Mouse (Mus musculus) erythroblast, embryonic 14.5 days (primary cell): Measurements from ENCODE around the gene Mrpl57. TPM values are rescaled to one million over a fixed set of nuclear protein-coding genes. Genes with fewer than 3 reads are reported as not detected.
"Not testable (repeated sequence)": the region's sequence is repeated elsewhere in the genome, so short reads cannot be mapped to it uniquely, and the experiment has no call there.

ENCODE experiments used
- H3K27me3 ChIP-seq: 2 replicates; pipeline ENCODE4 v1.6.1; 2012; ENCODE audit warnings: inconsistent platforms; ENCODE audit not compliant: control insufficient read depth
- H3K36me3 ChIP-seq: 2 replicates; pipeline ENCODE4 v1.6.1; 2012; ENCODE audit warnings: mild to moderate bottlenecking, inconsistent platforms; ENCODE audit not compliant: control insufficient read depth
- H3K4me1 ChIP-seq: 2 replicates; pipeline ENCODE4 v1.6.1; 2012; ENCODE audit warnings: inconsistent platforms; ENCODE audit not compliant: control insufficient read depth
- H3K4me3 ChIP-seq: replicated peaks from 2 replicates; pipeline ENCODE3; 2012; ENCODE audit warnings: moderate library complexity, mild to moderate bottlenecking, inconsistent platforms
- H3K9me3 ChIP-seq: 2 replicates; pipeline ENCODE4 v1.6.1; 2012; ENCODE audit warnings: low read length, inconsistent platforms, mixed read lengths; ENCODE audit not compliant: control insufficient read depth
- GATA1 ChIP-seq: IDR thresholded peaks from 2 replicates; pipeline ENCODE4 v1.6.1; 2012; ENCODE audit warnings: low read length, inconsistent platforms, mixed read lengths
- TAL1 ChIP-seq: IDR thresholded peaks from 3 replicates; pipeline ENCODE4 v1.6.1; 2012; ENCODE audit warnings: low read length, inconsistent platforms, mixed read lengths
- polyA plus RNA-seq: library from polyadenylated mRNA; stranded (reverse); fragments of >175 nt; gene quantifications from 2 replicates; pipeline ENCODE4 v1.2.3, GENCODE M21; 2012

Mrpl57 gene
- polyA plus RNA-seq, 1 experiment = 75.2 TPM

DNA sequence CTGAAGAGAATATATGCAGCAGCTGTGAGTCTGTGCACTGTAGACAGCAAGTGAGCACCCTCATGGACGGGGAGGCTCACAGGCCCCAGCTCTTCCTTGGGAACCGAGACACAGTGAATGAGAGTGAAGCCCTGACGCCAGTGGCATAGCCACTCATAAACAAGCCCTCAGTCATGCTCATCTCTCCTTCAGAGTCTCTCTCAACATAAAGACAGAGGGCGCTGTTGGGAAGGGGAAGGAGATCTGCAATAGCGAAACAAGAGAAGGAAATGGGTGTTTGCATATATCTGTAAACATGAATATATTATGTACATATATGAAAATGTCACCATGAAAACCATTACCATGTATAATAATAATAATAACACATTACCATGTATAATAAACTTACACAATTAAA is 17.5 kb upstream of the Mrpl57 start:
- TF ChIP-seq GATA1 = no peak
- no peak for TF ChIP-seq TAL1
- Histone ChIP-seq H3K4me1 (no peaks in the 10 kb centered on the region), H3K36me3 (peaks cover 98% of the 10 kb centered on the region), H3K9me3 (no peaks in the 10 kb centered on the region), H3K27me3 (no peaks in the 10 kb centered on the region), H3K4me3 (no peak overlapping the region)

DNA sequence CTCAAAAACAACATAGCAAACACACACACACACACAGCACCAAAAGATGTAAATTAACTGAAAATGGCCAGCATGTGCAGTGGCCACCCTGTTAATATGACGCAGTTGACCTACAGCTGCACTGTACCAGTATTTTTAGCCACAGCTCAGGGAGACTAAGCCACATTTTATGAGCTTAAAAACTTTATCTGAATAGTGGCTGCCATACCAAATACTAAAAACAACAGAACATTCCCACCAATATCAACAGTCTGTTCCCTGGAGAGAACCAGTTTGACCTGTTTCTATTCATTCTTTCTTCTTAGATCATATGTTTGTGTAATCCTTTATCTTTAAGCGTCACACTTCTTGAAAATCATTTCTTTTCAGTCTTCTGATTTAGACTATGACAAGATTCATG is 15.1 kb upstream of the Mrpl57 start:
- no peaks in the 10 kb centered on the region for H3K27me3 ChIP-seq
- H3K4me1 ChIP-seq = no peaks in the 10 kb centered on the region
- TF ChIP-seq TAL1 = no peak
- no peak for TF ChIP-seq GATA1
- H3K36me3 ChIP-seq = peaks cover 98% of the 10 kb centered on the region
- H3K4me3 ChIP-seq = no peak overlapping the region
- H3K9me3 ChIP-seq = no peaks in the 10 kb centered on the region

DNA sequence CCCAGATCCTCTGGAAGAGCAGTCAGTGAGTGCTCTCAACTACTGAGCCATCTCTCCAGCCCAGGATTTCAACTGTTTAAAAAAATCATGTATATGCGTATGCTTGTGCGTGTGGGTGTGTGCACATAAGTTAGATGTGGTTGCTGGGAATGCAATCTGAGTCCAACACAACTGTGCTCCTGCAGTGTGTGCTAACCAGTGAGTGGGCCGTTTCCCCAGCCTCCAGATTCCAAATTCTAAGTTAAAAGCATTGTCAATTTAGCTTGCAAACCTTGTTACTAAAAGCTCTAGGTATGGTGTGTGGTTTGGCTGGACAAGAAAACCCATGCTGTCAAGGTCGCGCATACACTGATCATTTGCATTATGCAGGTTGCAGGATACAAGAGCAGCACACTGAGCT is 14.2 kb upstream of the Mrpl57 start:
- Histone ChIP-seq H3K9me3 (no peaks in the 10 kb centered on the region), H3K4me3 (no peak overlapping the region), H3K27me3 (no peaks in the 10 kb centered on the region), H3K4me1 (no peaks in the 10 kb centered on the region), H3K36me3 (peaks cover 98% of the 10 kb centered on the region)
- TF ChIP-seq GATA1 = no peak

DNA sequence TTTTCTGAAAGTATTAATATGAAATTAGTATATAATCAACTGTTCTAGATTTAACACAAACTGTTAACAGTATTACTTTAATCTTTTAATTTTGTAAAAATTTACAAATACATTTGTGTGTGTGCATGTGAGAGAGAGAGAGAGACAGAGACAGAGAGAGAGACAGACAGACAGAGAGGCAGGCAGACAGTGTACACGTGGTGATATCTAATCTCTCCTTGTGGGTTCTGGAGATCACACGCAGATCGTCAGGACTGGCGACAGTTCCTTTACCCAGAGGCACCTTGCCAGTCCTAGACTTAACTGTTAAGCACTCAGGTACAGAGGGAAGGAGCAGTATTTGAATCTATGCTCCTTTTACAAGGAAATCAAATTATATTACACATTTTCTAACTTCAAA is 5.2 kb upstream of the Mrpl57 start:
- TF ChIP-seq GATA1 (no peak), TAL1 (no peak)
- Histone ChIP-seq H3K9me3 (no peaks in the 10 kb centered on the region), H3K36me3 (peaks cover 83% of the 10 kb centered on the region), H3K4me3 (no peak overlapping the region), H3K27me3 (no peaks in the 10 kb centered on the region), H3K4me1 (peaks cover 27% of the 10 kb centered on the region)

DNA sequence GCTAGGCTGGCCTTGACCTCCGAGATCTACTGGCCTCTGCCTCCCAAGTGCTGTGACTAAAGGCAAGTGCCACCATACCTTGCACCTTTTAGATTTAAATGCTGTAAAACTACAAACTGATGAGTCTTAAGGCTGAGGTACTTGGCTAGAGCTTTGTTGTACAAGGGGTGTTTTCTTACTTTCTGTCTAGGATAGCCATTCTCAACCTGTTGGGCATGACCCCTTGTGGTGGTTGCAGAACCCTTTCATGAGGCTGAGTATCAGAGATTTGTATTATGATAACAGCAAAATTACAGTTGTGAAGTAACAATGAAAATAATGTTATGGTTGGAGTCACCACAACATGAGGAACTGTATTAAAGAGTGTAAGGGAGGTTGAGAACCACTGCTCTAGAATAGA is 1.2 kb downstream of the Mrpl57 start:
- Histone ChIP-seq H3K27me3 (no peaks in the 10 kb centered on the region), H3K4me3 (peak overlapping the region; percentile 100), H3K9me3 (no peaks in the 10 kb centered on the region), H3K36me3 (peaks cover 52% of the 10 kb centered on the region), H3K4me1 (peaks cover 33% of the 10 kb centered on the region)
- TF ChIP-seq TAL1 (no peak), GATA1 (no peak; the same call in 1 of the 2 replicates)

DNA sequence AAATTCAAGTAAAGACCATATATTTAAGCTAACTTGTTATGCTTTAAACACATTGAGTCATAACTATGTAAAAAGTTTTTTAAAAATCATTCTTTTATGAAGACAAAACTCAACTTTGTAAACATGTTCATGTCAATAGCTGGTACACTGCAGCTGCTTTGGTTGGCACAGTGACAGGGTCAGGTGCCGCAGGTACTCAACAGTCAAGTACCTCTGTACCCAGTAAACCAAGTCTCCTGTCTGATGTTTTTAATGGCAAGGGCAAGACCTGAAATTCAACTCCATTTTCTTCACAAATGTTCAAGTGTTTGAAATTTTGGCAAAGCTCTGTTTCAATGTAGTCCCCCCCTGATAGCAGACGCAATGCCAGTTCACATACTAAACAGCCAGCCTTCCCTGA is 7.5 kb downstream of the Mrpl57 start:
- Histone ChIP-seq H3K9me3 (no peaks in the 10 kb centered on the region), H3K36me3 (peaks cover 30% of the 10 kb centered on the region), H3K4me1 (peaks cover 16% of the 10 kb centered on the region), H3K4me3 (no peak overlapping the region), H3K27me3 (no peaks in the 10 kb centered on the region)
- TF ChIP-seq GATA1 (no peak), TAL1 (no peak)

DNA sequence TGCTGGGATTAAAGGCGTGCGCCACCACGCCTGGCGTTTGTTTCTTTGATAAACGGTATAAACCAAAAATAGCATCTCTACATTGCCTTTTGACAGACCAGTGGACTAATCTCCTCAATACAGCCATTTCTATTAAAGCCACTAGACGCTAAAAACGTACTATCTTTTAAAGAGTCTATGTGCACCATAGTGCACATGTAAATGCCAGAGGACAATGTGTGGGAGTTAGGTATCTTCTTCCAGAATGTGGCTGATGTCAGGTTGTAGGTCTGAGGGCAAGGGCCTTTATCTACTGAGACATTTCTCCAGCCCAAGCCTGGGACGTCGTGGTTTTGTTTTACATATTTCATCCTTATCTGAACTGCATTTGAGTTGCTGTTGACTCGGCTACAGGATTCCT is 9.1 kb downstream of the Mrpl57 start:
- peaks cover 16% of the 10 kb centered on the region for H3K36me3 ChIP-seq
- H3K4me3 ChIP-seq = no peak overlapping the region
- TF ChIP-seq TAL1 = no peak
- no peak for TF ChIP-seq GATA1
- no peaks in the 10 kb centered on the region for H3K9me3 ChIP-seq
- H3K27me3 ChIP-seq = no peaks in the 10 kb centered on the region
- H3K4me1 ChIP-seq = peaks cover 16% of the 10 kb centered on the region

DNA sequence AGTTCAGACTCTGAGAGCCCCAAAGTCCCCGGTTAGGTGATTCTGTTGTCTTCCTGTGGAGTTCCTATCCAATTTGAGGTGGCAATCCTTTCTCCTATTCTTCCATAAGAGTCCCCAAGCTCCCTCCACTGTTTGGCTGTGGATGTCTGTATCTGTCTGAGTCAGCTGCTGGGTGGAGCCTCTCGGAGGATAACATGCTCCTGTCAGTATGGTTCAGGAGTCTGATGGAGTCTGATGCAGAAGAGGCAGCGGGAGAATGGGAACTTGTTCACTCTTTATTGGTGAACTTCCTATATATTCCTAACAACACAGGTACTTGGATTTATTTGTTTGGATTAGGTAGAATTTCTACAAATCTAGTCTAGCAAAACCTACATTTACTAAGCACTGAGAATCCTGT is 18.5 kb downstream of the Mrpl57 start:
- Histone ChIP-seq H3K27me3 (no peaks in the 10 kb centered on the region), H3K4me3 (no peak overlapping the region), H3K4me1 (peaks cover 16% of the 10 kb centered on the region), H3K36me3 (no peaks in the 10 kb centered on the region; the same call in 1 of the 2 replicates), H3K9me3 (no peaks in the 10 kb centered on the region)
- TF ChIP-seq GATA1 (no peak), TAL1 (peak; percentile 8; the same call in 1 of the 3 replicates)

DNA sequence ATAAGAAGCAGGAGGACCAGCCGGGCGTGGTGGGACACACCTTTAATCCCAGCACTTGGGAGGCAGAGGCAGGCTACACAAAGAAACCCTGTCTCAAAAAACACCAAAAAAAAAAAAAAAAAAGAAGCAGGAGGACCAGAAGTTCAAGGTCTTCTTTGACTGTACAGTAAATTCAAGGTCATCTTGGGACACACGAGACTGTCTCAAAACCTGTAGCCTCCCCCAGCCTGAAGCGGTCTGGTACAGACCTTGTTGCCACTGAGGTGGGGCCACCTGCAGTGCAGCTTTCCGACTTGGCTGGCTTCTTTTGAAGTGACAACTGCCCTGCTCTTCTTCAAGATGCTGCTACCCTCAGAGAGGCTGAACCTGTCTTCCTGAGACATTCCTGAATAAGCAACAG is 22.0 kb downstream of the Mrpl57 start:
- not testable (repeated sequence) for H3K4me3 ChIP-seq, H3K36me3 ChIP-seq, H3K27me3 ChIP-seq, H3K9me3 ChIP-seq
- peaks cover 22% of the 10 kb centered on the region for H3K4me1 ChIP-seq

DNA sequence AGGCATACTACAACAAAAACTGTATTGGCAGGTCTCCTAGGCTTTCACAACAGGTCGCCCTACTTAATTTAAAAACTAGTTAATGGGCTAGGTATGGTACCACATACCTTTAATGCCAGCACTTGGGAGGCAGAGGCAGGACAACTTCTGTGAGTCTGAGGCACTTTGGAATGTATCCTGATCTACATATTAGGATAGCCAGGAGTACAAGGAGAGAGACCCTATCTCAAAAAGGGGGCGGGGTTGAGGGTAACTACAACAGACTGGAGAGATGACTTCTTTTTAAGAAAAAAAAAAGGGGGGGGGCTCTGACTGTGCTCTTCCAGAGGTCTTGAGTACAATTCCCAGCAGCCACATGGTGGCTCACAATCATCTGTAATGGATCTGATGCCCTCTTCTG is 22.6 kb downstream of the Mrpl57 start:
- no peaks in the 10 kb centered on the region for H3K9me3 ChIP-seq
- H3K36me3 ChIP-seq = no peaks in the 10 kb centered on the region; the same call in 1 of the 2 replicates
- peaks cover 22% of the 10 kb centered on the region for H3K4me1 ChIP-seq
- H3K27me3 ChIP-seq = no peaks in the 10 kb centered on the region
- no peak overlapping the region for H3K4me3 ChIP-seq
- no peak for TF ChIP-seq TAL1
- no peak for TF ChIP-seq GATA1

DNA sequence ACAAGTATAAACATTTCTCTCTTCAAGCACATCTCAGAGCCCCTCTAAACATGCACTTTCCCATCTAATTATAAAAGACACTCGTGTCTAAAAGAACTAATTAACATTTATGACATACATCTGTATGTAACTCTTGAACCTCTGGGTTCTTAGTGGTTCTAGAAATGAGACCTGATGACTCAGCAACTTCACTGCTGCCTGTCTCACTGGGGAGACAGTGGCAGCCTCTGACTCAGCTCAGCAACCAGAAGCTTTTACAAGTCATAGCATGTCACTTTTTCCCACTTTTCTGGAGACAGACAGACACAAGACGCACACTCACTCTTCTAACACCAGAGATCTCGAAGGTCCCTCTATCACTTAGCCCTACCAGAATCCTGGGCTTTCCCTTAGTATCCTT is 24.3 kb downstream of the Mrpl57 start:
- H3K27me3 ChIP-seq = no peaks in the 10 kb centered on the region
- no peak for TF ChIP-seq TAL1
- TF ChIP-seq GATA1 = no peak
- H3K36me3 ChIP-seq = no peaks in the 10 kb centered on the region
- H3K4me1 ChIP-seq = peaks cover 9% of the 10 kb centered on the region
- H3K9me3 ChIP-seq = no peaks in the 10 kb centered on the region
- H3K4me3 ChIP-seq = no peak overlapping the region
